Comparison of ENCODE assay signal across 16 mouse cellular contexts in the genomic region with DNA sequence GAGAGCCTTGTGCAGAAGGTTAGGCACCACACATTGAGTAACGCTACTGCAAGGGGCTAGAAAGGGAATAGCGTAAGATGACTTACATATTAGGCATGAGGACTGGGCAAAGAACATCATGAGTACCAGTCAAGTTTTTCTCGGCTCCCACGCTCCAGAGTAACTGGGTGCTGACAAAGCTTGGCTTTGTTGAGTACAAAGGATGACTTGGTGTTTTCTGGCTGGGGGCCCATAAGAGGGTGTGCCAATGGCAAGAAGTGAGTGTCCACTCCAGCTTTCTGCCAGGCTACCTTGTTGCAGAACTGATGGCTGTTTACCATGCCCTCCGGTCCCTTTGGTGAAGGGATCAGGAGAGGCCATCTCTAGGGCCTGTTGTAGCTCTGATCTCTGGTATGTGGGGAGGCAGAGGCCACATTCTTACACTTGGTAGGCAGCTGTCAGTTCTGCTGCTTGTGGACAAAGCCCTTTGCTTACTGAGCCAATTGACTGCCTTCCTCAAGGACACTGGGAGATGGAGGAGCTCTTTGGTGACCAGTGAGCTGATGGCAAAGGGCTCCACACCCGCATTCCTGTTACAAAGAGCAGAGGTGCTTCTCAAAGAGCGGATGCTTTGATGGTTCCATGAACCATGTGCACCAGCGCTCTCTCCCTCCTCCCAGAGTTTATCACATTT. TPM values are rescaled to one million over a fixed set of nuclear protein-coding genes. Genes with fewer than 3 reads are reported as not detected.
A peak's percentile ranks its signal among the peaks of the same experiment; 100 is the strongest.
DNase-seq lines count a peak whose midpoint lies in the region; ATAC-seq and TF ChIP-seq lines count a peak whose summit lies in the region.
"Had no signal": no experiment of that assay in that cellular context is flagged by ENCODE, and none has a peak within 500 bp of the region (broad histone marks: within the 10 kb centered on the region; RNA-seq: fewer than 3 reads in every experiment).

No protein-coding gene starts in this region.

- H3K27ac ChIP-seq in kidney, embryonic 14.5 days (ENCODE audit: low read depth, low read length) = no peak overlapping the region
- H3K27ac ChIP-seq in thymus, adult 2 months (ENCODE audit: control insufficient read depth, insufficient read depth, low read length) = no peak overlapping the region
- no peak overlapping the region for H3K27ac ChIP-seq in intestine, embryonic 16.5 days (ENCODE audit: low read length)
- H3K27ac ChIP-seq: embryonic facial prominence, embryonic 10.5 days; liver, embryonic 15.5 days; neural tube, embryonic 15.5 days had no signal

- H3K4me2 ChIP-seq in kidney, embryonic 14.5 days (replicated peaks; ENCODE audit: low read depth, low read length) = no peak overlapping the region
- H3K4me2 ChIP-seq in intestine, embryonic 16.5 days (ENCODE audit: low read depth, low read length) = no peak overlapping the region
- H3K4me2 ChIP-seq: liver, embryonic 15.5 days; neural tube, embryonic 15.5 days had no signal

- H3K9me3 ChIP-seq in kidney, embryonic 14.5 days (ENCODE audit: control insufficient read depth, low read length) = no peaks in the 10 kb centered on the region
- H3K9me3 ChIP-seq in intestine, embryonic 16.5 days (ENCODE audit: control insufficient read depth, low read length) = no peaks in the 10 kb centered on the region
- H3K9me3 ChIP-seq: embryonic facial prominence, embryonic 10.5 days; liver, embryonic 15.5 days; neural tube, embryonic 15.5 days had no signal

- H3K4me3 ChIP-seq in kidney, embryonic 14.5 days (ENCODE audit: low read length) = no peak overlapping the region
- H3K4me3 ChIP-seq in thymus, adult 2 months (ENCODE audit: control insufficient read depth, insufficient read depth, low read length) = no peak overlapping the region
- H3K4me3 ChIP-seq in intestine, embryonic 16.5 days (ENCODE audit: low read length) = no peak overlapping the region
- H3K4me3 ChIP-seq: embryonic facial prominence, embryonic 10.5 days; liver, embryonic 15.5 days; neural tube, embryonic 15.5 days had no signal

- H3K9ac ChIP-seq in kidney, embryonic 14.5 days (ENCODE audit: low read depth, low read length) = no peak overlapping the region
- H3K9ac ChIP-seq in intestine, embryonic 16.5 days (ENCODE audit: low read depth, low read length) = no peak overlapping the region
- H3K9ac ChIP-seq: liver, embryonic 15.5 days; neural tube, embryonic 15.5 days had no signal

- H3K4me1 ChIP-seq in kidney, embryonic 14.5 days (ENCODE audit: control insufficient read depth, insufficient read depth, low read length) = peaks cover 5% of the 10 kb centered on the region
- H3K4me1 ChIP-seq in thymus, adult 2 months (replicated peaks; ENCODE audit: control insufficient read depth, insufficient read depth, low read length) = peaks cover 20% of the 10 kb centered on the region
- peaks cover 13% of the 10 kb centered on the region for H3K4me1 ChIP-seq in intestine, embryonic 16.5 days (ENCODE audit: control insufficient read depth, insufficient read depth, low read length)

- peak; percentile 26 for DNase-seq in kidney, adult 11 months
- DNase-seq in Muller cell, postnatal 12 days (ENCODE audit: inconsistent ontology term) = peak; percentile 88
- DNase-seq in adrenal gland, adult 8-10 months = peak; percentile 77
- DNase-seq in lung, postnatal 10 days = peak; percentile 54
- no peak for DNase-seq in thymus, adult 2 months
- DNase-seq: thymus, adult 18-20 months had no signal

- no peak for ATAC-seq in kidney, embryonic 14.5 days (ENCODE audit: low FRiP score, low TSS enrichment)
- ATAC-seq in intestine, embryonic 16.5 days = no peak
- ATAC-seq: forebrain, embryonic 14.5 days; midbrain, embryonic 16.5 days had no signal

- no peak for TF ChIP-seq CTCF in thymus, adult 2 months (IDR thresholded peaks at IDR 0.05; ENCODE audit: borderline replicate concordance, control insufficient read depth, extremely low read depth, insufficient read depth, low read length, poor library complexity)

- no peak for TF ChIP-seq POLR2A in thymus, adult 2 months (IDR thresholded peaks at IDR 0.05; ENCODE audit: control insufficient read depth, extremely low read depth, insufficient read depth, low read length, poor library complexity)

- whole genome bisulfite sequencing in kidney, embryonic 14.5 days = 92% methylated on average over 8 of the region's 8 CpGs
- WGBS in thymus, adult 2 months = 98% methylated on average over 8 of the region's 8 CpGs
- 87% methylated on average over 8 of the region's 8 CpGs for WGBS in intestine, embryonic 16.5 days

- no peaks in the 10 kb centered on the region for H3K36me3 ChIP-seq in kidney, embryonic 14.5 days (ENCODE audit: control insufficient read depth, insufficient read depth, low read length)
- H3K36me3 ChIP-seq in thymus, adult 2 months (ENCODE audit: control insufficient read depth, insufficient read depth, low read length) = no peaks in the 10 kb centered on the region
- no peaks in the 10 kb centered on the region for H3K36me3 ChIP-seq in intestine, embryonic 16.5 days (ENCODE audit: control insufficient read depth, insufficient read depth, low read length)
- H3K36me3 ChIP-seq: embryonic facial prominence, embryonic 10.5 days; liver, embryonic 15.5 days; neural tube, embryonic 15.5 days had no signal

- H3K27me3 ChIP-seq in kidney, embryonic 14.5 days (ENCODE audit: control insufficient read depth, insufficient read depth, low read length) = no peaks in the 10 kb centered on the region
- H3K27me3 ChIP-seq in thymus, adult 2 months (ENCODE audit: control insufficient read depth, insufficient read depth, low read length) = no peaks in the 10 kb centered on the region
- H3K27me3 ChIP-seq in intestine, embryonic 16.5 days (replicated peaks; ENCODE audit: control insufficient read depth, insufficient read depth, low read length) = no peaks in the 10 kb centered on the region
- H3K27me3 ChIP-seq: CH12.LX; liver, embryonic 15.5 days; neural tube, embryonic 15.5 days had no signal

RNA-seq across cellular contexts. Expression of a gene that starts 26.4 kb away (rescaled TPM):
- polyA plus RNA-seq in kidney, embryonic 14.5 days (2014; fragmentation: Nextera tagmentation; extraction: Ambion mirVana) = not detected in 2 replicates
- under 1 TPM in 1 of 4 experiments, not detected in 3; 0.73 TPM for total RNA-seq in adrenal gland, adult 8-10 months (2022)
- 65.9 and 174 TPM in 2 replicates for polyA plus RNA-seq in thymus, adult 2 months (2012; rRNA removed)
- polyA plus RNA-seq in intestine, embryonic 16.5 days (2015; fragmentation: Nextera tagmentation; extraction: Ambion mirVana) = not detected in 2 replicates
- total RNA-seq: CH12.LX; left cerebral cortex, postnatal 14 days had no signal
- polyA plus RNA-seq: embryonic facial prominence, embryonic 10.5 days; forebrain, embryonic 14.5 days; hindbrain, embryonic 11.5 days; liver, embryonic 15.5 days; midbrain, embryonic 16.5 days; neural tube, embryonic 15.5 days had no signal

Comparison
In these comparisons a context has a peak if more than half of its experiments do, and no peak if none do; other contexts are left out.
1. RNA of a gene that starts 26.4 kb away (polyA plus RNA-seq): 65.9 to 174 TPM in thymus, adult 2 months; not detected in kidney, embryonic 14.5 days and not detected in intestine, embryonic 16.5 days; every median in the first group is over 10 times any median in the second.